Comparison of ENCODE assay signal across 11 mouse cellular contexts in the genomic region with DNA sequence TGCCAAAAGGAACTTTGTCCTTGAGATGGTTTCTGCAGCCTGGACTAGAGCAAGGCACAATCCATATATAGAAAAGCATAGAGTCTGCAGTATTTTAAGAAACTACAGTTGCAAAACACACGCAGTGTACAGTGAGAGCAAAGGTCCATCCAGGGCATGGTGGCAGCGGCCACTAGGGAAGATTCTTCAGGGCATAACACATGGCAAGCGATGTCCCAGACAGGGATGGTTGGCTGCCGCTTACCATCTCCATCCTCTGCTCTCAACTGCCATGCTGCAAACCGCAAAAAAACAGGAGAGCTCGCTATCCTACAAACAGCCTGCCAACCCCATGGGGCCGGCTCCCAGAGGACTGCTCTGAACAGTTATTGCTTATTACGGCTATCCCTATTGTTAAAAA.
DNase-seq lines count a peak whose midpoint lies in the region; ATAC-seq lines count a peak whose summit lies in the region.
"Had no signal": no experiment of that assay in that cellular context is flagged by ENCODE, and none has a peak within 500 bp of the region (broad histone marks: within the 10 kb centered on the region; RNA-seq: fewer than 3 reads in every experiment).

No protein-coding gene starts in this region.

- H3K4me2 ChIP-seq in lung, embryonic 15.5 days: no peak overlapping the region
- H3K4me2 ChIP-seq in heart, embryonic 13.5 days: no peak overlapping the region
- no peak overlapping the region for H3K4me2 ChIP-seq in stomach, embryonic 14.5 days (replicated peaks; ENCODE audit: low read depth, low read length)
- H3K4me2 ChIP-seq: limb, embryonic 12.5 days had no signal

- WGBS in lung, embryonic 15.5 days: 62% methylated on average over 8 of the region's 8 CpGs
- whole genome bisulfite sequencing in heart, embryonic 13.5 days: 51% methylated on average over 8 of the region's 8 CpGs
- WGBS in stomach, embryonic 14.5 days: 62% methylated on average over 8 of the region's 8 CpGs

- no peak for DNase-seq in lung, postnatal 25 days (ENCODE audit: low spot score)
- peak; percentile 39 to 57 for DNase-seq in gastrocnemius, adult 8-10 months (ENCODE audit: low spot score in 2 of 2)
- no peak for DNase-seq in layer of hippocampus, adult 9-11 months
- DNase-seq in frontal cortex, adult 2 months (ENCODE audit: extremely low spot score in 1 of 2, low spot score in 1 of 2): no peak
- DNase-seq: kidney, adult 18-20 months had no signal

- no peaks in the 10 kb centered on the region for H3K9me3 ChIP-seq in lung, embryonic 15.5 days
- no peaks in the 10 kb centered on the region for H3K9me3 ChIP-seq in heart, embryonic 13.5 days
- H3K9me3 ChIP-seq in stomach, embryonic 14.5 days (ENCODE audit: control insufficient read depth, low read depth, low read length): no peaks in the 10 kb centered on the region
- H3K9me3 ChIP-seq: limb, embryonic 12.5 days had no signal

- peaks cover 3% of the 10 kb centered on the region for H3K4me1 ChIP-seq in lung, embryonic 15.5 days
- H3K4me1 ChIP-seq in heart, embryonic 13.5 days: peaks cover 60% of the 10 kb centered on the region
- peaks cover 4% of the 10 kb centered on the region; the same call in 1 of the 2 replicates for H3K4me1 ChIP-seq in stomach, embryonic 14.5 days (ENCODE audit: control insufficient read depth, insufficient read depth, low read length)

- no peak overlapping the region for H3K4me3 ChIP-seq in lung, embryonic 15.5 days
- no peak overlapping the region for H3K4me3 ChIP-seq in heart, embryonic 13.5 days
- H3K4me3 ChIP-seq in stomach, embryonic 14.5 days (ENCODE audit: low read depth, low read length): no peak overlapping the region
- H3K4me3 ChIP-seq: limb, embryonic 12.5 days; myocyte had no signal

- no peak overlapping the region for H3K9ac ChIP-seq in lung, embryonic 15.5 days
- peak overlapping the region; percentile 19; the same call in 1 of the 2 replicates for H3K9ac ChIP-seq in heart, embryonic 13.5 days
- no peak overlapping the region for H3K9ac ChIP-seq in stomach, embryonic 14.5 days (replicated peaks; ENCODE audit: low read depth, low read length)
- H3K9ac ChIP-seq: limb, embryonic 12.5 days had no signal

- no peak for ATAC-seq in lung, embryonic 15.5 days (ENCODE audit: borderline replicate concordance, extremely low read depth, low FRiP score, low TSS enrichment)
- ATAC-seq in heart, embryonic 13.5 days (ENCODE audit: extremely low read depth, insufficient number of reproducible peaks, low FRiP score, low TSS enrichment): no peak
- ATAC-seq in stomach, embryonic 14.5 days (ENCODE audit: insufficient number of reproducible peaks, insufficient read depth, low FRiP score, low read depth): no peak

- no peaks in the 10 kb centered on the region for H3K27me3 ChIP-seq in lung, embryonic 15.5 days
- H3K27me3 ChIP-seq in heart, embryonic 13.5 days (replicated peaks): no peaks in the 10 kb centered on the region
- H3K27me3 ChIP-seq in stomach, embryonic 14.5 days (ENCODE audit: control insufficient read depth, insufficient read depth, low read length): no peaks in the 10 kb centered on the region
- H3K27me3 ChIP-seq: limb, embryonic 12.5 days had no signal

- H3K27ac ChIP-seq in lung, embryonic 15.5 days: peak overlapping the region; percentile 65; the same call in 1 of the 2 replicates
- peak overlapping the region; percentile 69 for H3K27ac ChIP-seq in heart, embryonic 13.5 days (replicated peaks)
- peak overlapping the region; percentile 70 for H3K27ac ChIP-seq in stomach, embryonic 14.5 days (ENCODE audit: low read length)
- H3K27ac ChIP-seq: macrophage had no signal

- no peaks in the 10 kb centered on the region for H3K36me3 ChIP-seq in lung, embryonic 15.5 days
- H3K36me3 ChIP-seq in heart, embryonic 13.5 days: peaks cover 37% of the 10 kb centered on the region
- H3K36me3 ChIP-seq in stomach, embryonic 14.5 days (ENCODE audit: control insufficient read depth, insufficient read depth, low read length): no peaks in the 10 kb centered on the region; the same call in 1 of the 2 replicates
- H3K36me3 ChIP-seq: limb, embryonic 12.5 days had no signal

Comparison
In these comparisons a context has a peak if more than half of its experiments do, and no peak if none do; other contexts are left out.
1. DNase-seq: peak in gastrocnemius, adult 8-10 months (2 of 2); none in lung, postnatal 25 days (single experiment), layer of hippocampus, adult 9-11 months (single experiment) and frontal cortex, adult 2 months (0 of 2).
2. Peak in every context shown above with its lines, with median percentiles within 50 percentile points of each other: H3K27ac ChIP-seq.